Mouse (Mus musculus) heart, embryonic 10.5 days (tissue): ENCODE measurements around the gene Trex1. TPM values are rescaled to one million over a fixed set of nuclear protein-coding genes. Genes with fewer than 3 reads are reported as not detected.

Experiments used
- DNase-seq: peaks from one replicate; pipeline ENCODE4 v3.0.0-alpha.2; 2017; ENCODE audit warnings: low spot score
- H3K27ac ChIP-seq: fragments of 300-500 bp; sonication (generic); 2 replicates; pipeline ENCODE4 v1.5.1; 2016; ENCODE audit warnings: mild to moderate bottlenecking
- H3K27me3 ChIP-seq: fragments of 300-500 bp; sonication (generic); 2 replicates; pipeline ENCODE4 v1.6.1; 2016; ENCODE audit warnings: mild to moderate bottlenecking; ENCODE audit not compliant: poor library complexity, insufficient read depth, severe bottlenecking
- H3K36me3 ChIP-seq: fragments of 300-500 bp; sonication (generic); 2 replicates; pipeline ENCODE4 v1.6.1; 2016; ENCODE audit warnings: mild to moderate bottlenecking, moderate library complexity
- H3K4me1 ChIP-seq: fragments of 300-500 bp; sonication (generic); 2 replicates; pipeline ENCODE4 v1.6.1; 2016; ENCODE audit warnings: mild to moderate bottlenecking
- H3K4me3 ChIP-seq: fragments of 300-500 bp; sonication (generic); 2 replicates; pipeline ENCODE4 v1.5.1; 2016; ENCODE audit warnings: mild to moderate bottlenecking, moderate library complexity
- H3K9me3 ChIP-seq: fragments of 300-500 bp; sonication (generic); 2 replicates; pipeline ENCODE4 v1.6.1; 2016; ENCODE audit warnings: mild to moderate bottlenecking, moderate library complexity
- whole genome bisulfite sequencing: fragments of 180-500 bp; shearing (Covaris S2); methylation state at CpG from one replicate; pipeline ENCODE4 v1.1.7; 2016; 5-methylcytosine and 5-hydroxymethylcytosine counted together
- polyA plus RNA-seq: library from polyadenylated mRNA; unstranded; fragments of >200 nt; fragmentation: Nextera tagmentation; extraction: Ambion mirVana; gene quantifications from 2 replicates; pipeline ENCODE4 v1.2.1, GENCODE M21; 2016

The Trex1 gene
- polyA plus RNA-seq, 1 experiment from 2014 or later = 8.2 TPM

- Histone ChIP-seq H3K36me3 (no peaks in the 10 kb centered on the region), H3K27ac (peak overlapping the region; percentile 90), H3K9me3 (no peaks in the 10 kb centered on the region), H3K27me3 (no peaks in the 10 kb centered on the region), H3K4me1 (peaks cover 42% of the 10 kb centered on the region), H3K4me3 (peak overlapping the region; percentile 74)
- WGBS = 12% methylated on average over 8 of the region's 8 CpGs
- DNase-seq = no peak
Measured at GRCm38 (mm10) chr9:109038901-109039364, 20.6 kb downstream of the Trex1 start.

- under 1% methylated on average over 40 of the region's 40 CpGs for WGBS
Measured at GRCm38 (mm10) chr9:109038086-109038895, 21.2 kb downstream of the Trex1 start, which contains the start of gene Shisa5. Gene Shisa5 (plus strand): TSS chr9:109038565.

DNA sequence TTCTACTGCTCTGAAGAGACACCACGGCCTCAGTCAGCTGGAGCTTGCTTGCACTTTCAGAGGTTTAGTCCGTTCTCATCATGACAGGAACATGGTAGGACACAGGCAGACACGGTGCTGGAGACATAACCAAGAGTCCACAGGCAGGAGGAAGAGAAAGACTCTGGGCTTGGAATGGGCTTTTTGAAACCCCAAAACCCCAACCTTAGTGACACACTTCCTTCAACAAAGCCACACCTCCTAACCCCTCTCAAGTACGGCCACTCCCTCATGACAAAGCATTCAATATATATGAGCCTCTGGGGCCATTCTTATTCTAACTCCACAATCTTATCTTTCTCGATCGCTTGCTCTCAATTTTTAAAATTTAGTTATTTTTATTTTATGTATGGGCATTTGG, 27.1 kb downstream of the Trex1 start:
- H3K36me3 ChIP-seq = no peaks in the 10 kb centered on the region
- no peak overlapping the region for H3K4me3 ChIP-seq
- DNase-seq = no peak
- WGBS = 78% methylated on average over 6 of the region's 6 CpGs
- H3K4me1 ChIP-seq = peaks cover 9% of the 10 kb centered on the region
- no peaks in the 10 kb centered on the region for H3K27me3 ChIP-seq
- no peak overlapping the region for H3K27ac ChIP-seq
- no peaks in the 10 kb centered on the region for H3K9me3 ChIP-seq

More at GRCm38 (mm10) chr9:109038086-109038895, 21.2 kb downstream of the Trex1 start, which contains the start of gene Shisa5:
- DNase-seq = peak; percentile 92
- Histone ChIP-seq H3K36me3 (no peaks in the 10 kb centered on the region), H3K27ac (peak within 1 kb of the TSS; percentile 90), H3K9me3 (no peaks in the 10 kb centered on the region), H3K4me3 (peak within 1 kb of the TSS; percentile 74), H3K27me3 (no peaks in the 10 kb centered on the region), H3K4me1 (peaks cover 42% of the 10 kb centered on the region)

DNA sequence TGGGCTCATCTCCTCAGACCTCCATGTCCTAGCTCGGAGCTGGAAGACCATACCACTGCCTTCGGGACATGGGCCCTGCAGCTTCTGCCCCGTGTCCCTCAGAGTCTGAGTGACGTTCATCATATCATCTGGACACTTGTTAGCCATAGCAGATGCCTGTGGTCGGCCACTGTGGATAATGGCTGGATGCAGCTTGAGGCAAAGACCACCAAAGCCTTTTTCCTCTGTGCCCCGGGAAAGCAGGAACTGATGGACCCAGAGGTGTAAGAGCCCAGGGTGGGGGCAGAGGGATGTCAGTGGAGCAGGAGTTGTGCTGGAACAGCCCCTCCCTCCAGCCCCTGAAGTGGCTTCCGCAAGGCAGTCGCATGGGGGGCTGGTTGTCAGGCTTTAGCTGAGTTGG, 27.8 kb downstream of the Trex1 start:
- no peaks in the 10 kb centered on the region for H3K36me3 ChIP-seq
- 77% methylated on average over 8 of the region's 8 CpGs for WGBS
- no peak overlapping the region for H3K4me3 ChIP-seq
- no peak overlapping the region for H3K27ac ChIP-seq
- DNase-seq = no peak
- H3K4me1 ChIP-seq = peaks cover 10% of the 10 kb centered on the region
- no peaks in the 10 kb centered on the region for H3K9me3 ChIP-seq
- H3K27me3 ChIP-seq = no peaks in the 10 kb centered on the region

DNA sequence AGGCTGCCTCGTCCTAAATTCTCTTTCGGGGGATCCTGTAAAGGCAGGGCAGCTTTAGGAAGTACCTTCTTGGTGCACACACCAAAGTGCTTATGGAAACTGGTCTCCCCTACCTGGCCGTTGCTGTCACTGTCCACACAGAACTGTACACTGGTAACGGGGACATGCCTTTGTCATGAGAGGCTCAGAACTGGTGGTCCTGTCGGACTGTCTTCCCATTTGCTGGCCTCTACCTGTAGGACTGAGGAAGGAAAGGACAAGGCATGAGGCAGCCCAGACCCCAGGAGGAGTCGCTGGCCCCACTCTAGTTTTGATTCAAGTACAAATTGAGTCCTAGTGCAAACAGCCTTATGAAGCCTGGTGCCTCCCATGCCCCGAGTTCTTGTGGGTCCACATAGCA, 28.5 kb downstream of the Trex1 start:
- peaks cover 10% of the 10 kb centered on the region for H3K4me1 ChIP-seq
- no peak overlapping the region for H3K4me3 ChIP-seq
- WGBS = 89% methylated on average over 7 of the region's 7 CpGs
- DNase-seq = no peak
- H3K9me3 ChIP-seq = no peaks in the 10 kb centered on the region
- no peak overlapping the region for H3K27ac ChIP-seq
- H3K27me3 ChIP-seq = no peaks in the 10 kb centered on the region
- no peaks in the 10 kb centered on the region for H3K36me3 ChIP-seq

DNA sequence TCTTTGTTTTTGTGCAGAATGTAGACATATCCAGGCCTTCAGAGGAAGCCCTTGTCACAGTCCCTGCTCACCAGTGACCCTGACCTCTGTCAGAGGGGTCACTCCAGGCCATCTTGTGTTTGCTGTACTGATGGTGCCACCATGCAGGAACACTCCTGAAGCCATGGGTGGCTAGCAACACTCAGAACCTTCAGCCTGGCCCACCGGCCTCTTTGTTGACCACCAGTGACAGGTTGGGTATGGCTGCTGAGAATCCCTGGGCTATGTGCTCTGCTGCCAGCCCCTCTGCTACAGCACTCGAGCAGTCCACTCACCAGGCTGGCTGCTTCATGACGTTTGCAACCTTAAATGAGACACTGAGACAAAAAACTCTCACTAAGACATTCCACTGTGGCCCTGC, 29.2 kb downstream of the Trex1 start:
- no peaks in the 10 kb centered on the region for H3K27me3 ChIP-seq
- no peak for DNase-seq
- H3K9me3 ChIP-seq = no peaks in the 10 kb centered on the region
- no peak overlapping the region for H3K27ac ChIP-seq
- H3K36me3 ChIP-seq = no peaks in the 10 kb centered on the region
- H3K4me1 ChIP-seq = peaks cover 10% of the 10 kb centered on the region
- H3K4me3 ChIP-seq = no peak overlapping the region
- 72% methylated on average over 3 of the region's 3 CpGs for WGBS

GRCm38 (mm10) chr9:109028919-109029318, 30.6 kb downstream of the Trex1 start:
- WGBS = 81% methylated on average over 5 of the region's 5 CpGs

GRCm38 (mm10) chr9:109028421-109028820, 31.1 kb downstream of the Trex1 start:
- WGBS = 79% methylated on average over 3 of the region's 3 CpGs
- no peaks in the 10 kb centered on the region for H3K27me3 ChIP-seq
- no peaks in the 10 kb centered on the region for H3K36me3 ChIP-seq
- H3K4me1 ChIP-seq = peaks cover 10% of the 10 kb centered on the region
- no peak overlapping the region for H3K4me3 ChIP-seq
- 0 out of 2 replicates have a peak overlapping the region, but pooled peaks have one; percentile 6 for H3K27ac ChIP-seq
- no peak for DNase-seq
- H3K9me3 ChIP-seq = no peaks in the 10 kb centered on the region

More at GRCm38 (mm10) chr9:109028919-109029318, 30.6 kb downstream of the Trex1 start:
- Histone ChIP-seq H3K9me3 (no peaks in the 10 kb centered on the region), H3K27ac (0 out of 2 replicates have a peak overlapping the region, but pooled peaks have one; percentile 6), H3K36me3 (no peaks in the 10 kb centered on the region), H3K4me3 (no peak overlapping the region), H3K27me3 (no peaks in the 10 kb centered on the region), H3K4me1 (peaks cover 10% of the 10 kb centered on the region)
- no peak for DNase-seq

DNA sequence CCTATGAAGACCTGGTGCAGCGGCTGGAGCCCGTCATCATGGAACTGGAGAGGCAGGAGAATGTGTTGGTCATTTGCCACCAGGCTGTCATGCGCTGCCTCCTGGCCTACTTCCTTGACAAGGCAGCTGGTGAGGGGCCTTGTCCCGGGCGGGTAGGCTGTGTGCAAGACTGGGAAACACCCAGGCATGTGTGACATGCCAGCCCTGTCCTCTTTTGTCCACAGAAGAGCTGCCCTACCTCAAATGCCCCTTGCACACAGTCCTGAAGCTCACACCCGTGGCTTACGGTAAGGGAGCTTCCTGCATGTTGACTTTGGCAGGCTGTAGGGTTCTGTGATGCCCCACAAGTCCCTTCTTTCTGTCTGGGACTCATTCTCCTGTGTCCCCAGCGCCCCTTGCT, 32.0 kb downstream of the Trex1 start:
- no peak overlapping the region for H3K27ac ChIP-seq
- no peaks in the 10 kb centered on the region for H3K36me3 ChIP-seq
- H3K4me3 ChIP-seq = no peak overlapping the region
- DNase-seq = no peak
- peaks cover 10% of the 10 kb centered on the region for H3K4me1 ChIP-seq
- 74% methylated on average over 8 of the region's 8 CpGs for WGBS
- no peaks in the 10 kb centered on the region for H3K9me3 ChIP-seq
- H3K27me3 ChIP-seq = no peaks in the 10 kb centered on the region

DNA sequence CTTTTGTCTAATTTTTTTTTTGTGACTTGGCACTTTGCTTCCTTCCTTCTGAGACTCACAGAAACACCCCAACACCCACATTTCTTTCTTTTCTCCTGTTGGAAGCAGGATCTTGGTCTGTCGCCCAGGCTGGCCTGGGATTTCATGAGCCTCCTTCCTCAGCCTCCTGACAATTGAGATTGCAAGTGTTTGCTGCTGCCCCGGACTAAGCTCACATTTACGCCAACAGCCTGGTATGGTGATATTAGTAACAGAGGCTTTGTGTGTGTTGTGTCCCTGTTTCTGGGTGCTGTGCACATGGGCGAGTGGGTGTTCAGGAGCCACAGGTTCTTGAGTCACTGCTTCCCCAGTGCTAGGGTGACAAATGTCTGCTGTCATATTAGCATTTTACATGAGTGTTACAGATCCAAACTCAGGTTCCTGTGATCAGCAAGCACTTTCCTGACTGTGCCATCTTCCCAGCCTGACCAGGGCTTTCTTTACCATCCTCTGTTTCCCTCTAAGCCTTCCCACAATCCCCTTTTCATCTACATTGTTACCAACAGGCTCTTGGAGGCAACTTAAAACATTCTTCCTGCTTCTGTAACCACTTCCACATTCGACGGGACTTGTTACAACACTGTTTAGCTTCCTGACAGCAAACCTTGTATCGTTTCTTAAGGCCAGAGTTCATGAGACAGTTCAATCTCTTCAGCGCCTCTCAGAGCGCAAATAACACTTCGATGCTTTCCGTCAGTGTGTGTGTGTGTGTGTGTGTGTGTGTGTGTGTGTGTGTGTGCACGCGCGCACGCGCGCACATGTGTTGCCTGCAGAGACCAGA, 36.5 kb downstream of the Trex1 start:
- Histone ChIP-seq H3K27ac (no peak overlapping the region), H3K4me3 (no peak overlapping the region), H3K4me1 (peaks cover 3% of the 10 kb centered on the region; the same call in 1 of the 2 replicates), H3K9me3 (no peaks in the 10 kb centered on the region), H3K36me3 (no peaks in the 10 kb centered on the region), H3K27me3 (no peaks in the 10 kb centered on the region)
- no peak for DNase-seq
- WGBS = 88% methylated on average over 17 of the region's 17 CpGs

DNA sequence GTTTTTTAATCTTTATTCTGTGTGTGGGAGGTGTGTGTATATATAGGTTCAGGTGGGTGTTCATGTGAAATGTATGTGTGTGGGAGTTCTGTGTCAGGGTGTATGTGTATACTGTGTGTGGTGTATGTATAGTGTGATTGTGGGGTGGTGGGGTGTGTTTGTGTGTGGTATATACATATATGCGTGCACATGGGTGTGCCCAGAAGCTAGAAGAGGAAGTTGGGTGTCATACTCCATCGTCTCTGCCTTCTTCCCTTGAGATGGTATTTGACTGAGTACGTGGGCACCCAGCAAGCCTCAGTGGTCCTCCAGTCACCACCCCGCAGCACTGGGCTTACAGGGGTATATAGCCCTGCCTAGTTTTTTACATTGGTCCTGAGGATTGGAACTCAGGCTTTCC, 38.1 kb downstream of the Trex1 start:
- Histone ChIP-seq H3K4me1 (peaks cover 8% of the 10 kb centered on the region), H3K4me3 (no peak overlapping the region), H3K27me3 (no peaks in the 10 kb centered on the region), H3K9me3 (no peaks in the 10 kb centered on the region), H3K27ac (no peak overlapping the region), H3K36me3 (no peaks in the 10 kb centered on the region)
- WGBS = 75% methylated on average over 4 of the region's 4 CpGs
- DNase-seq = no peak

- WGBS = 34% methylated on average over 11 of the region's 11 CpGs
- Histone ChIP-seq H3K9me3 (no peaks in the 10 kb centered on the region), H3K27ac (no peak overlapping the region), H3K4me1 (peaks cover 21% of the 10 kb centered on the region), H3K4me3 (no peak overlapping the region), H3K27me3 (no peaks in the 10 kb centered on the region), H3K36me3 (peaks cover 4% of the 10 kb centered on the region; the same call in 1 of the 2 replicates)
- DNase-seq = no peak
Measured at GRCm38 (mm10) chr9:109016973-109017604, 42.4 kb downstream of the Trex1 start.
